Mouse (Mus musculus) heart, postnatal 14 days (tissue): Measurements from ENCODE around the gene Hps4. TPM values are rescaled to one million over a fixed set of nuclear protein-coding genes. Genes with fewer than 3 reads are reported as not detected.
"Not testable (repeated sequence)": the region's sequence is repeated elsewhere in the genome, so short reads cannot be mapped to it uniquely, and the experiment has no call there.

ENCODE experiments used
- DNase-seq, 2 experiments: peaks; one replicate each; pipeline ENCODE4 v3.0.0; 2021 to 2022
- intact Hi-C: fragments of 180-260 bp; cut with DNase I; formaldehyde crosslinking; loops from one replicate; pipeline ENCODE4 v1.15.1; 2025
- total RNA-seq, 2 experiments: library from RNA; stranded (reverse); gene quantifications; 2 replicates each; pipeline ENCODE4 v1.2.3; 2021

The Hps4 gene
- total RNA-seq, 2 experiments from 2014 or later = 14.6 to 15.9 TPM

DNA sequence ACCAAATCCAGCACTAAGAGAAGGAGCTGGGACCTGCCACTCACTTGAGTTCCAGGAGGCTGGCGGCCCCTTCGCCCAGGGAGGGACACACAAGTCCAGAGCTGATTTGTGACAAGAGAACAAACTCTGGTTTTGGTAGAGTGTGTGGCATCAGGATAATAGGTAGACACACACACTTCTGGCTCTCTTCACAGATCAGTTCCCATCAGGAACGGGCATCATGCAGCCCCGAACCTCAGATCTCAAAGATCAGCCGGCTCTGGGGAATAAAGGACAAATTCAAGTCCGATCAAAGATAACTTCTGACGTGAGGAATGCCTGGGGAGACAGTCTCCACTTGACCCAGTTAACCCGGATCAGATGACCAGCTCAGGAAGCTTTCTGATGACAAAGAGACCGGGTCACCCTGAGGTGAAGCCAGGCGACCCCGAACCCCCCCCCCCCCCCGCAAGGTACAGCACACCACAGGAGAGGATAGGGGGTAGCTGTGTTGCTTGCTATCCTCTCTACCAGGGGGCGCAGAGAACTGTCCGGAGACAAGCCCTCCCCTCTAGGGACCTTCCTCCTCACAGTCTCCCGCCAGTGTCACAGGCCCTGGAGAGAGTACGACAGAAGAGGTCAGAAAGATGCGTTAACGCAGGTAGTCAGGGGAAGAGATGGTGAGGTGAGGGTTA, 51.0 kb downstream of the Hps4 start:
- intact Hi-C loops = no loop called here
- no peak for DNase-seq

DNA sequence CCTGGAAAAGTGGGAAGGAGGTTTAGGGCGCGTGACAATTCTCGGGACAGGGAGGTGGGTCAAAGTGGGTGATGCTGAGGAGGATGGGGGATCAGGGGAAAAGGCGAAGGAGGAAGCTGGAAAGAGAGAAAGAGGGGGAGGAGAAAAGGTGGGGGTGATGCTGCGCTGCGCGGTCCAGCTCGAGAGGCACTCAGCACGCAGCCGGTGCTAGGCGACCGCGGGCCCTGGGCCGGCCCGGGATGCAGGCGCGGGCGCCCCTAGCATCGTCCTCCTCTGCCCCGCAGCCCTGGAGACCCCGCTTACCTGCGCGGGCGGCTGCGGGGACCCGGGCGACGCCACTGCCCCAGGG, 51.5 kb downstream of the Hps4 start:
- intact Hi-C loops = no loop called here

DNA sequence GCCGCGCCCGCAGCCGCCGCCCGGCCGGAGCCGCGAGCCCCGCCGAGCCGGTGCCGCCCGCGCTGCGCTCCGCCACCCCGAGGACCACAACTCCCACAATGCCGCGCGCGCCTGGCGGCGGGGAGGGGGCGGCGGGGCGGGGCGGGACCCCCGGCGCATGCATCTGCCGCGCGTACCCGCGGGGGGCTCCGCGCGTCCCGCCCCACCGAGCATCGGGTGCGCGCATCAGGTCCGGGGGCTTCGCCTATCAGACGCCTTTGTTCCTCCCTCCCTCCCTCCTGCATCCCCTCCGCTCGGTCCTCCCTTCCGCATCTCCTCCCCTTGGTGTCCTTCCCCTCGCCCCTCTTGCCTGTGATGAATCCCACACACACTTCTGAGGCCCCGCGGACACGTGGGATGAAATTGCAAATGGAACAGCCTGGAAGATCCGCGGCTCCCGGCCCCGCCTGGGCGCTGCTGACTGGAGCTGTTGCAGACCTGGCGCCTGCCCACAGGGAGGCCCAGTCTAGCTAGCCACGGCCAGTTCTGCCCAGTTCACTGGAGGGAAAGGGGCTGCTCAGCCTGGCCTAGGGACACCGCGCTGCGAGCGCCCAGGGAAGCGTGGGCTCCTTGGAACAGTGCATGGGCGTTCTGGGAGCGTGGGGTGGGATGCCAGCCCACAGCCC, 52.0 kb downstream of the Hps4 start, which contains the start of gene Asphd2:
TSS of gene Asphd2 (minus strand) at position 88 of the 665 bp plus-strand sequence.
- intact Hi-C loops = no loop called here
- peak; percentile 33 to 50 for DNase-seq

More for the DNA sequence above, 51.5 kb downstream of the Hps4 start:
- no peak for DNase-seq

DNA sequence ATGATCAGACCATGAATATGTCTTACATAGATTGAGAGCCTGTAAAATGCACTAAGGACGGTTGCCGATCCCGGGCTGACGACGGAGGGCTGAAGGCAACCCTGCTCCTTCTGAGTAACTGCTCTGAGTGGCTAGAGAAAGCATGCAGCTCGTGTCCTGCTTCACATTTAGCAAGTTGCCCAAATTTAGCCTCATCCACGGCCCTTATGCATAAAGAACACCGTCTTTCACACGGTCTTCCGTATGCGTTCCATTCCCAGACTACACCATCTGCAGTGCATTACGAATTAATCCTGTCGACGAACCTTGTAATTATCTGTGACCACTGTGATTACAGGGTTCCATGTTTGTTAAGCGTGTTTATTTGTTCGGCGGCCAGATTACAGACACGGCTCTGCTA, 53.2 kb downstream of the Hps4 start:
- DNase-seq = no peak
- intact Hi-C loops = no loop called here

DNA sequence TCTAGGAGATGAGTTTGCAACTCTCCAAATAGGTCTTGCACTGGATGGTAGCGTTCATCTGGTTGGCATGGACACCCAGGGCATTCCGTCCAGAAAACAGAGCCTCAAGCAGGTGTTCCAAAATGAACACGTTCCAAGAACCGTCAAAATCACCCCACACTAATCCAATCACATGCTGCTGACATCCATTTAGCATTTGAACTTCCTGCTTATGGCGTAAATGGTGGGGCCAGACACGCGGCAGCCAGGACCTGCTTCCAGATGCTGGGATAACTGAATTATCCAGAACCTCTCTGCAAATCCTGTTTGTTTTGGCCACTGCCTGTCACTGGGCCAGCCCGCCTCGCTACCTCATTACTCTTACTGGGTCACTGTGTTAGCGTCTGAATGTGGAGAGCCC, 56.4 kb downstream of the Hps4 start:
- intact Hi-C loops = no loop called here
- no peak for DNase-seq

DNA sequence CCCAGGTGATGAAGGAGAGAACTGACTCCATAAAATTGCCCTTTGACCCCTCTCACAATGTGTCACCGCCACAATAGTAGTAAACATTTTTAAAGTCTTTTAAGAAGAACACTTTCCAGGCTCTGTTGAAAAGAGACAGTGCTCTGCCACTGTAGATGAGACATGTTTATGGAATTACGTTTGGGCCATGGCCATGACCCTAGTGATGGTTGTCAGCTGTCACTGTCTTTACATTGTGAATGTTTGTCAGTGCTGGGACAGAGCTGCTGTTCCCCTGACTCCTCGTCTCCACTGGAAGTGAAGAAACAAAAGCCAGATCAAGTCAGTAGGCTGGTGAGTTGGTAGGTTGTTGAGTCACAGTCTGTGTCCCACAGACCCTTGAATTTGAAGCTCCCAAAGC, 59.6 kb downstream of the Hps4 start:
- no peak for DNase-seq
- intact Hi-C loops = no loop called here

DNA sequence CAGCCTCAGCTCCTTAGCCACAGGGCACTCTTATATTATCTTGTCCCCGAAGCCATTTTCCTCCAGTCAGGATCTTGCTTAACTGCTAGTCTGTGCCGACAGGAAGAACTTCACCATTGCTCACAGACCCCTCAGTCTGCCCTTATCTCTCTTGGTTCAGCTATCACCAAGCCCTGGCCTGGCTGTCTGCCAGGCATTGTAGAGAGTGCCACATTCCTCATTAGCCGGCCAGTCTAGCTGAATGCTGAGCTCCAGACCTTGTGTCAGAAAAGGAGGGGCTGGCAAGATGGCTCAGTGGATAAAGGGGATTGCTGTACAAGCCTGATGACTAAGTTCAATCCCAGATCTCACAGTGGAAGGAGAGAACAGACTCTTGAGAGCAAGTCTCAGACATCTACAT, 63.1 kb downstream of the Hps4 start:
- DNase-seq = no peak
- intact Hi-C loops = no loop called here

DNA sequence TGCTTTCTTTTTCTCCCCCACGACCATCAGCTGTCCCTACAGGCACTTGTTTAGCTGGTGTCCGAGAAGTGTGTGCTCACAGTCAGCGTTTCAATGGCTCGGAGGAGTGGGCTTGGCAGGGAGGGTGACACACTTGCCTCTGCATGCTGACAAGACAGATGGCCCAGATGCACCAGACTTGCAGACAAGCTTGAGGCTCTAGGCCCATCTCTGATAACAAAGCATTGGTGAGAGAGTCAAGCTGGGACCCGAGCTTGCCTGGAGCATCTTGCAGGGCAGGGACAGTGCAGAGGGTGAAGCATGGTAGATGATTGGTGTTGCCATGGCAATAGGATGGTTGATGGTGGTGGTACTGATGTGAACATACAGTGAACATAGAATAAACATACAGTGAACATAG, 66.4 kb downstream of the Hps4 start:
- intact Hi-C loops = no loop called here
- DNase-seq = no peak

DNA sequence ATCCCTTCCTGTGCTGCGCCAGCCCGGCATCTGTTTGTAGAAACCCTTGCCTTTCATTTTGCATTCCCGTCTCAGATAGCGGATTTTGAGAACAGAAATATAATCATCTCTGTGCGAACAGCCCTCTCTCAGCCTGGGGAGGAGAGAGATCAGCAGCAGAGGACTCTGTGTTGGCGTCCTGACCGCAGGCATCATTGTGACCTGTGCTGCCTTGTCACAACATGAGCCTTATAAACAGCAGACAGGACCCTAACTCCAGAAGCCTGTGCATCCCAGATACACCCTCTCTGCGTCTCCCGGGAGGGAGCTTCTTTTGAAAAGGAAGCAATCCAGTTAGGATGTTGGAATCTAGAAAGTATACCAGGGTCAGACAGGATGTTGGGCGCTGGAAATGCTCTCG, 68.2 kb downstream of the Hps4 start:
- intact Hi-C loops = no loop called here

DNA sequence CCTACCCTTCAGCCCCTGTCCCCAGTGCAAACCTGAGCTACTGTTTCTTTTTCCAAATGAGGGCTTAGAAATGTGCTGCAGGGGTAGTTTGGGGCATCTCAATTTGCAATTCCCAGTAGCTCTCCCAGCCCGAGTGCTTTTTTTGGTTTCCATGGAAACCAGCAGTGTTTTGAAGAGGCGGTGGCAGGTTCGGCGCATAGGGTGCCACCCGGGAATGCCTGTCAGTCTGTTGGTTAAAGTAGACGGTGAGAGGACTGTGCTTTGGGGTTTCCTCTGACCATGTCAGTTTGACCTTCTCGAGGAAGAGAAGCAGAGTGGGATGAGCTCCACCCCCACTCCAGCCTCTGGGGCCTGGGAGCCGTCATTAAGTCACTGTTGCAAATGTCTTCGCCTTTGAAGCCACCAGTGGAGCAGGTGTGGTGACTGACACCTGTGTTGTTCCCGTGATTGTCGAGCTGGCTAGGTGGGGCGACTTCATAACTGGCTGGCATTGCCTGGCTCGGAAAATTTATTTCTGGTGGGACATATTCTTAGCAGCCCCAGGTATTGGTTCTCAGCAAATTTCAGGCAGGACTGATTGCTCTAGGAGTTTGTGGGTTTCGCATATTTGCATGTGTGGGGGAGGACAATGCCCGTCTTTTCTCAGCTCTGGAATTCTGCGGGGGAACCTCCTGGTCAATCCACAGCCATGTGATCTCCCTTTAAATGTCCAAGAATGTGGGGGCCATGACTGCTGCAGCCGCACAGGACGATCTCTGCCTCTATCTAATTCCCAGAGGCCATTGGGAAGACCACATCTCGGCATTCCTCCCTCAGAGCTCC, 68.8 kb downstream of the Hps4 start:
- intact Hi-C loops = no loop called here

More for the DNA sequence above, 68.2 kb downstream of the Hps4 start:
- DNase-seq = no peak

DNA sequence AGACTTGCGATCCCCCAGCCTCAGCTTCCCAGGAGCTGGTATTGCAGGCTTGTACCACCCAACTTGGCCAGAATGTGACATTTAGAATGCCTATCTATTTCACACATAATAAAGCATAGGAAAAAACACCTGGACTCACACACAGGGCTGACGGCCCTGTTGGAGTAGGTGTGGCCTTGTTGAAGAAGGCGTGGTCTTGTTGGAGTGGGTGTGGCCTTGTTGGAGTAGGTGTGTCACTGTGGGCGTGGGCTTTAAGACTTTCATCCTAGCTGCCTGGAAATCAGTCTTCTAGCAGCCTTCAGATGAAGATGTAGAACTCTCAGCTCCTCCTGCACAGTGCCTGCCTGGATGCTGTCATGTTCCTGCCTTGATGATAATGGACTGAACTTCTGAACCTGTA, 69.9 kb downstream of the Hps4 start:
- intact Hi-C loops, DNase-seq: not testable (repeated sequence)

More for the DNA sequence above, 68.8 kb downstream of the Hps4 start:
- no peak for DNase-seq

DNA sequence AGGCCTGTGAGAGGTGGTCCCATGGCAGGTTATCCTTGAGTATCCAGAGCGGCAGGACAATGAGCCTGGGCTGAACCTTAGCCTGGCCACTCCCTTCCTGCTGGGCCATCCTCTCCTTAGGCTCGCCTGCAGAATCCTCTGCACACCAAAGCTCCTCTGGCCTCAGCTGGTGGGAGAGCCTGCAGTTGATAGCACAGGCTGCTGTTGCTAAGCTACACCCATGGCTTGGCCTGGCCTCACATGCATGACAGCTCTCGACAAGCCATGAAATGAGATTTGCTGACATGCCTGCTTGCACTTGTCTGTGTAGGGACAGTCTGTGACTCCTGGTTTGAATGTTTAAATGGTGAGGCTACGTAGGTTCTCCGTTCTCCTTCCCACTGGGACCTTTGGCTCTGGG, 73.8 kb downstream of the Hps4 start:
- no peak for DNase-seq
- intact Hi-C loops = no loop called here

DNA sequence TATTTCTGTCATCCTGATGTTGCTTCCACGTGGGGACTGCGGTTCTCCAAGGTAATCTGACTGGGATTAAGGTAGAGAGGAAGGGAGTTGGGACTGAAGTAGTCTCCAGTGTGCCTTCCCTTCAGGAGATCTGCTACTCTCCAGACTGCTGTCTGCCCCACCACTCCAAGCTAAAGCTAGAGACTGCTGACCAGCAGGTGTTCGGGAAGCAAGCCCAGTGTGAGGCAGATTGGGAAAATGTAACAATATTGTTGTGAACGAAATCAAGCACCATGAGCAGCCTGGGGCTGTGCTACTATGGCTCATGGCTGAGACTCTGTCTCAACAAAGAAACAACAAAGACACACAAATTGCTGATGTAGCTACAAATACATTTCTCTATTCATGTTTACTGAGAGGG, 75.1 kb downstream of the Hps4 start:
- intact Hi-C loops = no loop called here
- DNase-seq = no peak

DNA sequence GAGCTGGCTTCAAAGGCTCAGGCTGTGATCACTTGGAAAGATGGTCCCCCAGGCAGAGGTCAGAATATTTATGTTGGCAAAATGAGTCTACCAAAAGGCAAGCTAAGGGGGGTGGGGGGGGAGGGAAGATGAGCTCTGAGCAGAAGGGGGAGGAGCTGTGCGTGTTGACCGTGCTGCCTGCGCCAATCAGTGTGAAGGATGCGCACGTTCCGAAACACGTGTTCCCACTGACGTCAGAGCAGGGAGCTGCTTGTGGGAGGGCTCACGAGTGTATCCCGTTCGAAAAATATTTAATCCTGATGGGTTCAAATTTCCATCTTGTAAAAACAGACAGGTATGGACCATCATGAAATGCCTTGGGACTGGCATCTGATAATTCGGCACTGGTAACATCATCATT, 76.7 kb downstream of the Hps4 start:
- intact Hi-C loops = no loop called here
- DNase-seq = no peak

DNA sequence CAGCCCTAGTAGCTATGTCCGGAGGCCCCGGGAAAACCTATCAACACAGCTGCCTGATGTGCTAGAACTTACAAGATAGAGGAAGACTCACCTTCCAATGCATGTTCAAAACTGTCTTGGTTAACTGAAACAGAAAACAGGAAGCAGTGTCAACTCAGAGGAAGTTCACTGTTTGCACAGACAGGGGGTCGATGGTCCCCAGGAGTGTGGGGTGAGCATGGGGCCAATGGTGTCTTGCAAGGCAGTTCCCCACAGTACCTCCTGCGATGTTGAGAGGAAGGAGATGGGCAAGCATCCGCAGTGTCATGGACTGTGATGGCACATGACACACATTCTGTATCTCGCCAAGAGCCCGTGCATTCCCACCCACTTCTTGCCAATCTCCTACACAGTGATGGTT, 83.8 kb downstream of the Hps4 start:
- DNase-seq = no peak
- intact Hi-C loops = loop anchor here (1.0 to 5.0 kb wide), 2 partner anchors 84 to 186 kb away; partner anchors contain the start of genes Hps4 and Srrd

DNA sequence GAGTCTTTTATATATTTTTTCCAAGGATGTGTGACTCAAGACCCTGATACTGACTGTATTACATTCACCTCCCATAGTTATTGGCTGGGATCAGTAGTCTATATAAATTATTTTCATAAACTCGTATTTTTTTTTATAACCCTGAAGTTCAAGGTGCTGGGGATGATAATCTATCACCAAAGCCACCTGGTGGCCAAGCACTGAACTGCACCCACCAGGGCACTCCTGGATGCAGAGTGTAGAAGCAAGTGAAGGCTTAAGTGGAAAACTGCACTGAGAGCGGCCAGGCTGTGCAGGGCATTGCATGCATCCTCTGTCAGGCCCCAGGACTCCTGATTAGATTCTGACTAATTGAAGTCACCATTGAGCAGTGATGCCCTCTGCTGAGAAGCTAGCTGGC, 84.4 kb downstream of the Hps4 start:
- intact Hi-C loops = loop anchor here (1.0 to 5.0 kb wide), 2 partner anchors 85 to 187 kb away; partner anchors contain the start of genes Hps4 and Srrd
- peak; percentile 61 to 75 for DNase-seq

Other genes starting within 250 kb of the Hps4 start
- 1 to 10 TPM; 7.2 to 7.8 TPM for gene Cryba4, start 90.6 kb upstream of the Hps4 start, total RNA-seq
- gene Crybb1, start 87.3 kb upstream of the Hps4 start, total RNA-seq = 1 to 10 TPM; 1.4 to 1.9 TPM
- gene Tpst2, start 66.4 kb upstream of the Hps4 start, total RNA-seq = 10 to 100 TPM; 50.6 to 55.5 TPM
- gene Tfip11, start 16.7 kb upstream of the Hps4 start, total RNA-seq = 10 to 100 TPM; 18.8 to 19.5 TPM
- 1 to 10 TPM; 8.4 to 9.4 TPM for gene Srrd, start within 50 bp of the Hps4 start, total RNA-seq
- gene Gm6583, start 12.9 kb downstream of the Hps4 start, total RNA-seq = under 1 TPM in 1 of 2 experiments, not detected in 1; 0.10 TPM
- under 1 TPM; 0.55 to 0.80 TPM for gene Asphd2, start 51.8 kb downstream of the Hps4 start, total RNA-seq
- not detected for gene Gm6588, start 106.3 kb downstream of the Hps4 start, total RNA-seq
- under 1 TPM; 0.36 to 0.41 TPM for gene Sez6l, start 234.1 kb downstream of the Hps4 start, total RNA-seq